Mouse (Mus musculus): ENCODE measurements around the gene Slc9b1.

DNA sequence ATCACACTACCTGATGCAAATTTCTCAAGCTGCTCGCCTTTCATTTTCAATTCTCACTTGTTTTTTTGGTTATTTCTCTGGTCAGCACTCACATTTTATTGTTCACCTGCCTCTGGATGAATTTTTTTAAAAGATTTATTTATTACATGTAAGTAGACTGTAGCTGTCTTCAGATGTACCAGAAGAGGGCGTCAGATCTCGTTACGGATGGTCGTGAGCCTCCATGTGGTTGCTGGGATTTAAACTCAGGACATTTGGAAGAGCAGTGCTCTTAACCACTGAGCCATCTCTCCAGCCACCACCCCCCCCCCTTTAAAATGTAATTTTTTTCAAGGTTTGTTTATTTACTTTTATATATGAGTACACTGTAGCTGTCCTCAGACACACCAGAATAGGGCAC is 56.0 kb downstream of the Slc9b1 start:
- TF ChIP-seq MYOD1 (IDR thresholded peaks at IDR 0.05; ENCODE audit: control insufficient read depth in 1 of 3, insufficient read length in 2 of 3, low read depth in 2 of 3) (no peak), USF1 (IDR thresholded peaks at IDR 0.05; ENCODE audit: low read depth) (no peak), POLR2A (IDR thresholded peaks at IDR 0.05; ENCODE audit: insufficient read length, low read depth) (no peak), TCF12 (IDR thresholded peaks at IDR 0.05; ENCODE audit: insufficient read depth, poor library complexity, severe bottlenecking) (no peak), POLR2AphosphoS2 (IDR thresholded peaks at IDR 0.05; ENCODE audit: insufficient read length, low read depth) (no peak), MAX (IDR thresholded peaks at IDR 0.05; ENCODE audit: low read depth) (no peak), TCF3 (IDR thresholded peaks at IDR 0.05; ENCODE audit: insufficient read length, low read depth) (no peak), REST (IDR thresholded peaks at IDR 0.05; ENCODE audit: insufficient read depth, insufficient read length) (no peak), E2F4 (IDR thresholded peaks at IDR 0.05; ENCODE audit: insufficient read depth) (no peak), MYOG (IDR thresholded peaks at IDR 0.05; ENCODE audit: control insufficient read depth in 1 of 3, insufficient read depth in 1 of 3, insufficient read length in 2 of 3, low read depth in 2 of 3) (no peak), CEBPB (IDR thresholded peaks at IDR 0.05; ENCODE audit: insufficient read depth, poor library complexity, severe bottlenecking) (no peak), SRF (IDR thresholded peaks at IDR 0.05; ENCODE audit: control insufficient read depth, insufficient read length, low read depth) (no peak)

Data from myocyte (in vitro differentiated cells).